Mouse (Mus musculus) lung, adult 2 months (tissue): ENCODE data around the gene Ttc39a. TPM values are rescaled to one million over a fixed set of nuclear protein-coding genes. Genes with fewer than 3 reads are reported as not detected.
A peak's percentile ranks its signal among the peaks of the same experiment; 100 is the strongest.

Experiments
- DNase-seq: peaks from one replicate; pipeline ENCODE4 v3.0.0; 2022
- H3K4me1 ChIP-seq: fragments of 200-500 bp; 2 replicates; pipeline ENCODE4 v1.6.1; 2011; ENCODE audit warnings: low read length; ENCODE audit not compliant: control insufficient read depth, insufficient read depth
- H3K4me3 ChIP-seq: fragments of 200-500 bp; replicated peaks from 2 replicates; pipeline ENCODE3; 2011; ENCODE audit warnings: low read depth, mild to moderate bottlenecking, control low read depth, low read length; ENCODE audit errors: extremely low read depth
- CTCF ChIP-seq: fragments of 200-500 bp; IDR thresholded peaks from 2 replicates; pipeline ENCODE4 v1.5.1; 2011; ENCODE audit warnings: mild to moderate bottlenecking, low read length, control low read depth; ENCODE audit not compliant: insufficient read depth
- POLR2A ChIP-seq: fragments of 200-500 bp; IDR thresholded peaks from 2 replicates; pipeline ENCODE4 v1.6.1; 2011; ENCODE audit warnings: low read depth, mild to moderate bottlenecking, control low read depth, low read length, borderline replicate concordance; ENCODE audit errors: extremely low read depth
- WGBS: fragments of 180-500 bp; shearing (Covaris S2); methylation state at CpG from one replicate; pipeline ENCODE4 v1.1.7; 2018; 5-methylcytosine and 5-hydroxymethylcytosine counted together
- polyA plus RNA-seq: library from polyadenylated mRNA; depleted of rRNA; stranded (reverse); fragments of >200 nt; gene quantifications from 2 replicates; pipeline ENCODE4 v1.2.3, GENCODE M21; 2012

The Ttc39a gene
- polyA plus RNA-seq, 1 experiment, result 16.4 TPM

DNA sequence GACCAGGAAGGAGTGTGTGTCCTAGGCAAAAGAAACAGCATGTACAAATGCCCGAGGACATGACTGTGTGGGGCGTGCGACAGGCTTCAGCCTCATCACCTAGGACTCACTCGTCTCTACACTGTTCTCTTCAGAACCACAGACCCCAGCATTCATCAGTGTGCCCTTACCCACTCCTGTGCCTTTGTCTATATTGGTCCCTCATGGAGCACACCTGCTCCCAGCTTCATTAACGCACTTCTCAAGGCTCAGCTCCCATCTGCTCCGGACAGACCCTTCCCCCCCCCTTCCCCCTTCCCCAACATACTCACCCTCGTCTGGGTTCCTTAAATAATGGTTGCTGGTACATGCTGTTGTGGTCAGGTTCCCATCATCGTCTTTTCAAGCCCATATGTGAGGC lies 1.0 kb upstream of the Ttc39a start:
- WGBS, result 67% methylated on average over 8 of the region's 8 CpGs
- H3K4me3 ChIP-seq, result no peak overlapping the region
- peaks cover 9% of the 10 kb centered on the region for H3K4me1 ChIP-seq
- no peak for DNase-seq
- no peak for TF ChIP-seq CTCF

DNA sequence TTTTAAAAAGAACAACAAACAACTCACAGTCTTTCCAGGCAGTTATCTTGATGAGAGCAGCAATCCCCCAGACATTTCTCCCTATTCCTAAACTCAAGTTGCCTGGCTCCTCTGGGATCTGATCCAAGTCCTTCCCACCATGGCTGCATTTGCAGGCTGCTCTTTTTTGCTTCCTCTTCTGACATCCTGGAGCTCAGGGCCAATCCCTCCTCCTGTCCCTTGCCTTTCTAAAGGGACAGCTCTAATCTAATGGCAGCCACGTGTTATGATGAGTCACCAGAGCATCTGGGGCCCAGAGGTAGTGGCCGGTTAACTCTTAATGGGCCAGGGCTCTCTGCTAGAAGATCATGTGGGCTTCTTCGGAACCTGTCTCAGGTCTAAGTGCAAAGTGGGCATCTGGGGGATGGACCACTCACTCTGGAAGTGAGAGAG lies 353 bp upstream of the Ttc39a start:
- WGBS, result 6% methylated on average over 3 of the region's 3 CpGs
- H3K4me3 ChIP-seq, result peak overlapping the region; percentile 51
- TF ChIP-seq POLR2A (no peak), CTCF (no peak)
- peaks cover 9% of the 10 kb centered on the region for H3K4me1 ChIP-seq
- peak; percentile 31 for DNase-seq

DNA sequence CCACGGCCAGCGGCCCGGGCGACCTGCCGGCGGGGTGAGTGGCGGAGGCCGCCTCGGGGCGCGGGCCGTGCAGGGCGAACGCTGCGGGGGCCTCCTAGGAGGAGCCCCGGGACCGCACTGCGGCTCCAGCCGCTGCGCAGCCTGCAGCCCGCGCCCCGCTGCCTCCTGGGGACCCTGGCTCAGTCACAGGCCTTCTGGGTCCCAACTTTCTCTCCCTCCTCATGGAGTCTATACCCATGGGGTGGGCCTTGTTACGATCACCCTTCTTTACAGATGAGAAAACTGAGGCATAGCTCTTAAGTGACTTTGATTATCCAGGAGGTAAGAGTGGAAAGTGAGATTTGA lies 725 bp downstream of the Ttc39a start:
- H3K4me3 ChIP-seq, result peak overlapping the region; percentile 26
- 5% methylated on average over 22 of the region's 24 CpGs for whole genome bisulfite sequencing
- TF ChIP-seq POLR2A (no peak), CTCF (no peak)

DNA sequence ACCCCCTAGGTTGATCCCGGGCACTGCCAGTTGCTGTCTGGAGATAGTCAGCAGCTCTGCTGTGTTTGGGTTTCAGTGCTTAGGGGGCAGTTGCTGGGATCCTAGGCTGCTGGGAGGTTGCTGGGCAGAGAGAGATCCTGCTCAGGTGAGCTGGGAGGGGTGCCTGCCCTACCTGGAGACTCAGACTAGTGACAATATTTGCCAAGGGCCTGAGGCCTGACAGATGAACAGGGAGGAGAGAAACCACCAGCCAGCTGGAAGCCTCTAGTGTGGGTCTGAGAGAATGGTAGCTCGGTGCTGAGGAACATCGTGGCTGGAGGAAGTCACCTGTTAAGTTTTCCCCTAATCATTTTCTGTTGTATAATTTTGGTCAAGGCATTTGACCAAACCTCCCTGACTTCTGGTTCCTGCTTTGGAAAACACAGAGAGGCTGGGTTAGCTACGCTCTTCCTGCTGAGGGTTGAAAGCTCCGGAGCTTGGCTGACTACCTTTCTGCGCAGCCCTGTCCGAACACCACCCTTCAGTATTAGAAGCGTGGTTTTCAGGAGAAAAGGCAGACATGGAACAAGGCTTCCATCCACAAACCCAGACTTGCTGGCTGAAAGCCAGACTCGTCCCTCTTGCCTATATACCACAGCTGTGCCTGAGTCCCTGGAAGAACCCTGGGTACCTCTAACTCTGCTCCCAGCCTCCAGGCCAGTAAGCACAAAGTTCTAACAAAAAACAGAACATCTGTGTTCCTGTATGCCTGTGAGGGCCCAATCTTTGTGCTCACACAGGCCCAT lies 1.5 kb downstream of the Ttc39a start:
- Histone ChIP-seq H3K4me1 (peaks cover 9% of the 10 kb centered on the region), H3K4me3 (no peak overlapping the region)
- no peak for DNase-seq
- TF ChIP-seq POLR2A, result no peak
- no peak for TF ChIP-seq CTCF
- 71% methylated on average over 9 of the region's 9 CpGs for WGBS

More for the DNA sequence above, 725 bp downstream of the Ttc39a start:
- peaks cover 9% of the 10 kb centered on the region for H3K4me1 ChIP-seq
- no peak for DNase-seq

DNA sequence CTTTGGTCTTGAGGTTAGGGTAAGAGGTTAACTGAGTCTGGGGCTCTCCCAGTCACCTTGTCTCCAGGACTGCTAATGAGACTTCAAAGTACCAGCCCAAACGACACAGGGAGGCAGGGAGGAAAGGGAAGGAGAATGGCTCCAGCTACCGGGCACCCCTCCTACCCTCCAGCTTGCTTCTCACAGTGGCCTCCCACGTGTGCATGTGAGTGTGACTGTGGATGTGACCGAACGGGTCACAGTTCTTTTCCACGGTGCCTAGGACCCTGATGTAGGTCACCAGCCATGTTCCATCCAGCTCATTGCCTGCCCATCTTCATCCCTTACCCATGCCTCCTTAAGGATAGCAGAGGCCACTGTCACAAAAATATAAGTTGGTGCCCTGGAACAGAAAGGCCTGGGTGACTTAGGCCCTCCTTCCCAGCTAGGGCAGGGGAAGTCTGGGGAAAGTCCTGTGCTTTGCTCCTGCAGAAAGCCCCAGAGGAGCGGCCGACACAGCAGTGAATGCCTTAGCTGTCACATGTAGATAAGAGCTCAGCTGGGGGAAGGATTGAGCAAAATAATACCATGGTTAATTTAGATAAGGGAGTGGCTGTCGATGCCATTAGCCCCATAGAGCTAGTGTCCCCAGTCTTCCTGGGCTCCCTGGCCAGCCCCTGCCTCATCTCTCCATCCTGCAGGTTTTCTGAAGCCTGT lies 4.4 kb downstream of the Ttc39a start:
- Histone ChIP-seq H3K4me1 (peaks cover 8% of the 10 kb centered on the region), H3K4me3 (no peak overlapping the region)
- TF ChIP-seq CTCF (no peak), POLR2A (no peak)
- DNase-seq, result no peak
- WGBS, result 65% methylated on average over 9 of the region's 9 CpGs

DNA sequence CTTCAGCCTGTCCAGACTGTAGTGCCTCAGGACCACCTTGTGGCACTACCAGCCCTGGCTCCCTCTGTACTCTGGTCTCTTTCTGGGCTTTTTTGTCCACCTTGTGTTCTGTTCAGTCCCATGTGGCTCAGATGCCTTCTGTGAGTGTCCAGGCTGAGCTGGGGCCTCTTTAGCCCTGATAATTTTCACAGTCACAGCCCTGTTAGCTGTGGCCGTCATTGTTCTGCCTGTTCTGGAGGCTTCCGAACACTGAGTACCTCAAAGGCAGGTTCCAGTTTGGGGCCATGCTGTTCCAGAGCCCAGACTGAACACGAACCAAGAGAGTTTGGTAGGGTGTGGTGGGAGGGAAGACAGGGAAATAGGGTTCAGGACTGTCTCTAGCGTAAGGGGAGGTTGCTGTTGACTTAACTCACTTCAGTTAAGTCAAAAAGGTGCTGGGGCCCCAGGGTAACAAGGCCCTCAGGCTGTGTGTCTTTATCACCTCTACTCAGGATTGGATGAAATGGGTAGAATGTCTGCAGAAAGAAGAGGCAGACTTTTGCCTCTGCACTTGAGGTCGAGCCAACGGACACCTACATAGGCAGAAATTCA lies 5.0 kb downstream of the Ttc39a start:
- H3K4me1 ChIP-seq, result peaks cover 1% of the 10 kb centered on the region
- no peak overlapping the region for H3K4me3 ChIP-seq
- WGBS, result 85% methylated on average over 6 of the region's 6 CpGs
- no peak for TF ChIP-seq POLR2A
- TF ChIP-seq CTCF, result no peak
- DNase-seq, result no peak

DNA sequence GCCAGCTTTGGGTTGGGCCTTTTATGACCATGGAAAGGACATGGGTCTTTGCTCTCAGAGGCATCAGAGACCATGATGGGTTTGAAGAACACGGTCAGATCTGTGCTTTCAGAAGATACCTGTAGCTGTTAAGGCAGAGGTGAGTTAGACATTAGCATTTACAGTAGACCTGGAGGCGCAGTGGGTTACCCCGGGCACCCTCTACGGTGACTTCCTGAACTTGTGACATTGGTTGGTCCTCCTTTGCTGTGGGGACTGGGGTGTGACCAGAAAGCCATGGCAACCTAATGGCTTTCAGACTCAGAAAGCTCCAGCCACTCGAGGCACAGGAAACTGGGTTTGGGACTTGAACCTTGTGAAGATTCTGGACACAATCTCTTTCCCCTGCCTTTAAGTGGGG lies 5.8 kb downstream of the Ttc39a start:
- no peak for DNase-seq
- WGBS, result 74% methylated on average over 5 of the region's 5 CpGs
- TF ChIP-seq CTCF, result no peak
- no peak for TF ChIP-seq POLR2A
- Histone ChIP-seq H3K4me3 (no peak overlapping the region), H3K4me1 (no peaks in the 10 kb centered on the region)

DNA sequence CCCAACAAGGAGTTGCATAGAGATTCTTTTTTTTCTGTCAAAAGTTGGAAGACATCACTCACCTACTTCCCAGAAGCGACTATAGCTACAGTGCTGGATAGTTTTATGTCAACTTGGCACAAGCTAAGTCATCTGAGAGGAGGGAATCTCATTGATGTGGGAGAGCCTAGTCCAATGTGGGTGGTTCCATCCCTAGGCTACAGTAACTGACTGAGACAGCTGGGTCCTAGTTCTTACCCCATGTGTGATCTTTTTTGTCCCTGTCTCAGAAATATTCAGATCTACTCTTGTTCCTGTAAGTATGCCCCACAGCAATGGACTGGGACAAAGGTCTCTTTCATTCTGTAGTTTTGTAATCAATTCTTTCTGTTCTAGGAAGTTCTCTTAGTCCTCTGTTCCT lies 11.6 kb downstream of the Ttc39a start:
- WGBS, result 69% methylated on average over 1 of the region's 1 CpGs
- Histone ChIP-seq H3K4me3 (no peak overlapping the region), H3K4me1 (no peaks in the 10 kb centered on the region)
- TF ChIP-seq POLR2A (no peak), CTCF (no peak)
- DNase-seq, result no peak

DNA sequence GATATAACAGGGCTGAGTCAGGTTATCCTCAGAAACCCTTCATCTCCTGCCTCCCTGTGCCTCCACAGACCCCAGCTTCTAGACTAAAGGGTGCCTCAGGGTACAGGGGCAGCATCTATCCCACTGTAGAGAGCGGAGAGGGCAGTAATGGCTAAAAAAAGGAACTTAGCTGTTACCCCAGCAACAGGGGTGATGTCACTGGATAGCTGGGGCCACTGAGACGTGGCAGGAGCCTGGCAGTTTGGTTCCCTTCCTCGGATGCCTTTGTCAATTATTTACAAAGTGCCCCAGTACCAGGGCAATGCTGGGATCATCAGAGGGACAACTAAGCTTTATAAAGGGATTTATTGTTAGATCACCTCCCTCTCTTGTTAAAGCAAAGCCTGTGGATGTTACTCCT lies 12.6 kb downstream of the Ttc39a start:
- TF ChIP-seq CTCF (no peak), POLR2A (no peak)
- no peaks in the 10 kb centered on the region for H3K4me1 ChIP-seq
- WGBS, result 40% methylated on average over 3 of the region's 3 CpGs
- DNase-seq, result no peak
- H3K4me3 ChIP-seq, result no peak overlapping the region
